Mouse (Mus musculus): ENCODE results near the gene Mettl15. TPM values are rescaled to one million over a fixed set of nuclear protein-coding genes. Genes with fewer than 3 reads are reported as not detected.

Gene Mettl15
- total RNA-seq, 2 experiments from 2014 or later: 5.3 to 6.6 TPM

DNA sequence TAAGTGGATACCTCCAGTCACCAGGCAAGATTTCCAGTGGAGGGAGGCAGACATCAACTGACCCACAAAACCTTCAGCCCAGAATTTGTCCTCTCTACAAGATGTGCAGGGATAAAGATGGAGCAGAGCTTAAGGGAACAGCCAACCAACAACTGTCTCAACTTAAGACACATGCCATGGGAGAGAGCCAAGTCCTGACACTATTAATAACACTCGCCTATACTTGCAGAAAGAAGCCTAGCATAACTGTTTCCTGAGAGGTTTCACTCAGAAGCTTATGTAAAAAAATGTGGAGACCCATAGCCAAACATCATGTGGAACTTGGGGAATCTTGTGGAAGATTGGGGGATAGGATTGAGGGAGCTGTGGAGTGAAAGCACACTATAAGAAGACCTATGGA, 124.4 kb downstream of the Mettl15 start:
- DNase-seq: no peak

DNA sequence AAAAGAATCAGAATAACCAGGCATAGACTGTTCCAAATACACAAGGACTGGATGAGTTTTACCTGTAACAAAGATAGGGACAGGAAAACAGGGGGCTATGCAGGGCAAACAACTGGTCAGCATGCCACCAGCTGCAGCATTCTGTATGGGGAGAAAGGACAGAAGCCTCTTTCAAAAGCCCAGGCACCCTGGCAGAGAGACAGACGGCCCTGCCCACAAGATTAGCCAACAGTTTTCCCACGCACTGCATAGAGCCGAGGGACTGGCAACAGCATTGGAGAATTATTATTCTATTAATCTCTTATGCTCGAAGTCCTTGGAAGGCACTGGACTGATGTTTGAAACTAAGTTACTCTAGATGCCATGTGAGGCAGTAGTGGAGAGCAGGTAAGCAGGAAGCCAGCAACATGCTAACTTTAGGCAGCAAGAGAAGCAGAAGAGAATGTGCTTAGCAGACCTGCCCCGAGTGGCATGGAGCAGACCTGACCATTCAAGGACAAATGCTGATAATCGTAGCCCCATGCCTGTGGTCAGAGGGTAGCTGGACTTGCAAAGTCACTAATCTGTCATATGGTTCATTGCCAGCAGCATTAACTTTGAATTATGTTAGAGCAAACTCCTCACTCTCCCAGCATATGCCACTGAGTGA, 127.0 kb downstream of the Mettl15 start:
- DNase-seq: no peak

DNA sequence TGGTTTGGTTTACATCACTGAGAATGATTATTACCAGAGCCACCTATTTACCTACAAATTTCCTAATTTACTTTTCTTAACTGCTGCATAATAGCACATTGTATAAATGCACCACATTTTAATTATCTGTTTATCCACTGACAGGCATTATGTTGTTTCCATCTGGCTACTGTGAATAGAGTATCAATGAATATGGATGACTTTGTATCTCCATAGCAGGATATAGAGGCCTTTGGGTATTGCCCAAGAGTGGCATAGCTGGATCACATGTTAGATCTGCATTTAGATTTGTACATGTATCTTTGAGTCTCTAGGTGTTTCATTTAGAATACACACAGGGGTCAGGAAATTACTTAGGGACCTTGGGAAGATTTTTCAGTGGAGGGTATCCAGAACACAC, 133.3 kb downstream of the Mettl15 start:
- no peak for DNase-seq

DNA sequence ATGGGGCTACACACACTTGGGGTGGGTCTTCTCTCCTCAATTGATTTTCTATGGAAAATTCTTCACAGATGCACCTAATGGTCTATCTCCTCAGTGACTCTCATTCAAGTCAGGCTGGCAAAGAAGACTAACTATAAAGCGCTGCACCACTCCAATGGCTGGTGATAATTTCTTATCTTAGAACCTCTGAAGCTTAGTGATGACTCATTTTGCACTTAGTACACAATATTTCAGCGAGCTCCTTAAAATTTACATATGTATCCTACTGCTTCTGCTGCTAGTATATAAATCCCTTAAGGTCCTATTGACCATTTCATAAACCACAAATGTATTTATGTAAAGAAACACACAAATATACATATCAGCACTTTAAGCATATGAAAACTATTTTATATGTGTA, 136.1 kb downstream of the Mettl15 start:
- DNase-seq: no peak

DNA sequence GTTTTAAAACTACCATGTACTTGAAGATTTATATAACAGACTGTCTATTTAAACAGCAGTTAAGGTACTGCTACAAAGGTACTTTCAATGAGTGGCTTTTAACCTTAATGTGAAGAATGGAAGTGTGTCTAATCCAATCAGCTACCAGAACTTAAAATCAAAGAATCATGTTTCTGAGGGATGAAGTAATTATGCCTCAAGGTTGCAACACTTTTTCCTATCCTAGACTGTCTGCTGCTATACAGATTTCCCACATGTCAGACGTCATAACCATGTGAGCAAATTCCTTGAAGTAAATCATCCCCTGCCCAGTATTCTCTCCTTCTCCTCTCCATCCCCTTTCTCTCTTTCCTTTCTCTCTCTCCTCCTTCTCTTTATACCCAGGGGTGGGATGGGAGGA, 140.2 kb downstream of the Mettl15 start:
- no peak for DNase-seq

DNA sequence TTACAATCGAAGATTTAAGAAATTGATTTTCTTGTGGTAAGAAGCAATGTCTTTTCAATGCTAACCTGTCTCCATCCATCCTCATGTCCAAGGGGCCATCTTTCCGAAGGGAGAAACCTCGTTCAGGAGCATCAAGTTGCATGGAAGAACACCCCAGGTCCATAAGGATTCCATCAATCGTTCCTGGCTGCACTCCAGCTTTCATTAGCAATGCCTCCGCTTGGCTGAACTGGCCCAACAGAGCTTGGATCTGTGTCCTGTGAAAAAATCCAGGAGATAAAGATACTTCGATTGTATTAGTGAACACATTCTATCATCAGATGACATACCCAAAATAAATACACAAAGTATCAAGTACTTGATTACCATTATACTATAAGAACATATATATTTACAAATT, 143.3 kb downstream of the Mettl15 start:
- no peak for DNase-seq

DNA sequence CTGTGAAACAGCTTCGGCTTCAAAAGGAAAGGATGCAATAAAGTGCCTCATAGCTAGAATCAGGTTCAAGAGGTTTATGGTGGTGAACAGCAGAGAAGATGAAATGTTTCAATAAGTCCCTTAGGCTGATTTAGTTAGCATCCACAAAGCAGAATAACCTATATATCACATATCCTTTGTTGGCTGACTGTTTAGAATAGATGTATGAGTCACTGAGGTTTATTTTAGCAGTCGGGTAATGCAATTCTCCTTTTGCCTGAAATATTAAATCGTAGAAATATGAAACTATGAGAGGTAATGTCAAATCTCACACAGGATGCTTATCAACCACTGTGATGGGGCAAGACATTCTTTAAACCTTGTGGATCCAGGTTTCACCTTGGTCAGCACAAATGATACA, 149.8 kb downstream of the Mettl15 start:
- no peak for DNase-seq

DNA sequence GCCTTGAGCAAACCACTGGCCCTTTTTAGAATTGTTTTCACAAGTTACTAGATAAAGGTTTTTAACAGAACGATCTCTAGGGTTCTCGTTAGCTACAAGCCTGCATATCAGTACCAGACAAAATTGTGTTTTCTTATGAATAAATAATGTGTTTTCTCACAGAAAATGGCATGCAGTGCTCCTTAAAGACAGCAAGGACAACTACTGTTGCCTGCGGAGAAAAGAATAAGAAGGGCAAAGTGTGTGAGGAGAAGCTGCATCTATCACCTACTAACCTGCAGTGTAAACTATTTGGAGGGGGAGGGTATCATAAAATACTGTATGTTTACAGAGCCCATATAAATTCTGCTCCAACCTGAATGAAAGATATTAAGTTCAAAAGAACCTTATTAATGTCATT, 150.6 kb downstream of the Mettl15 start:
- no peak for DNase-seq

DNA sequence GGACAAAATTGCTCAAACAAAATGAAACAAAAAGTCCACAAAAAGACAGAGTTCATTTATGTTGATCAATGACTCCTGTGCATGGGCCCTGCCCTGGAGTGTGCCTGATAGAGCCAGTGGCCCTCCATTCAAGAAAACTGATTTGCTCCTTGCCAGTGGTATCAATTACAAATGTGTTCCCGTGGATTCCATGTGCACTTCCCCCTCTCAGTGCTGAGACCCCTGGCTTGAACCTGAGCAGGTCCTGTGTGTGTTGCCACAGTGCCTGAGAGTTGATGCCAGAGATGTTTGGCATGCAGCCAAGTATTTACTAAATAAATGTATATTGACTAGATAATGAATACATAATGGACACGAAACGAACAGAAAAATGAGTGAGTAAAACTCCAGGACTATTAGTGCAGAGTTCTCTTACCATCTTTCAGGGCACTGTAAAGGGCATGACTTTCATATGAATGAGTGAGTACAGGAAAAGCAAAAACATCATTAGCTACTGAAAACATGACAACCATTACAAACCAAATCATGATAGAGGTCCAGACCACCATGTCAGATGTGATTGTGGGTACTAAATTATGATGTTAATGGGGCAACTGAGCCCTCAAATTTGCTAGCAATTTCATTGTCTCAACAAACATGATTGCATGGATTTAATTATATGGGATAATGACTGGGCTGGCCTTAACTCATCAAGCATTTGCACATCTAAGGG, 174.6 kb downstream of the Mettl15 start:
- no peak for DNase-seq

DNA sequence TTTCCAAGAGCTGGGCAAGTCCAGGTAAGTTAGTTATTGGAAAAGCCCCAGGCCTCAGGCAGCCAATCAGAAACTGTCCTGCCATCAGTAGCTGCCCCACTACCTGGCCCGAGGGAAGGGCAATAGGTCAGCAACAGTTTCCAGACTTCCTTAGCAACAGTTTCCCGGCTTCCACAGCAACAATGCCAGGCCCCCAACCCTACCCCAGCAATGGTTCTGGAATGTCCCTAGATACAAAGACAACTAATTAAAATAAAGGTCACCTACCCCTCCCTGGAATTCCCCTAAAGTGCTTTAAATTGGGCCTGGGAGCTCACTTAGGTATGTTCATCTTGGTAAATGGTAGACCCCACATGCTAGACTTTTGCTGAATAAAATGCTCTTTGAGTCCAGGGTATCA, 230.9 kb downstream of the Mettl15 start:
- DNase-seq: no peak

Small RNA genes within 50 kb of the gene (microRNA-seq; reads per million reads assigned to microRNA genes)
- 0 reads per million in 2 experiments for gene Gm24115 (ENCODE audit: borderline replicate concordance in 2 of 2)

Other genes with a start within 250 kb of the Mettl15 start
- gene Kif18a, start within 50 bp of the Mettl15 start, total RNA-seq (2021): 1 to 10 TPM in 1 of 2 experiments, under 1 TPM in 1; 0.59 to 1.0 TPM

All from gastrocnemius, postnatal 25 days (tissue).